9 mouse cellular contexts compared by ENCODE assay signal in the genomic region with DNA sequence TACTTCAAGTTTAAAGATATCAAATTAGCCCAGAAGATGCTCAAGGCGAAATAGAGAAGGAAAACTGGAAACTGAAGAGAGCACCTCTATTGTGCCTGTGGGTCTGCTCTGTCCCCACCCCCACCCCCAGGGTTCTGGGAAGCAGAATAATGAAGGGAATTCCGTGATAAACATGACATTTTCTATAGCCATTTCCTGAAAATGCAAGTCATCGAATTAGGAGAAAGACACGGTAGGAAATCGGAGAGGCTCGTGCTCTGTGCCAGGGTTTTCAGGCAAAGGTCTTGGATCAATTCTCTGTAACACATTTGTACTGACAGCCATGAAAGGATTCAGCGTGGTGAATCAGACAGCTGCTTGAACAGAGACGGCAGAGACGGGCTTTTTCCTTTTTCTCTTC.
DNase-seq lines count a peak whose midpoint lies in the region; ATAC-seq and TF ChIP-seq lines count a peak whose summit lies in the region.
"Had no signal": no experiment of that assay in that cellular context is flagged by ENCODE, and none has a peak within 500 bp of the region (broad histone marks: within the 10 kb centered on the region; RNA-seq: fewer than 3 reads in every experiment).

No protein-coding gene starts in this region.

- no peaks in the 10 kb centered on the region for H3K4me1 ChIP-seq in kidney, postnatal 0 days (replicated peaks; ENCODE audit: insufficient read depth, low read length)
- H3K4me1 ChIP-seq in forebrain, embryonic 16.5 days (replicated peaks; ENCODE audit: control insufficient read depth, insufficient read depth, low read length), result peaks cover 3% of the 10 kb centered on the region
- H3K4me1 ChIP-seq in midbrain, embryonic 13.5 days (replicated peaks), result peaks cover 21% of the 10 kb centered on the region

- peak overlapping the region; percentile 41 for H3K4me2 ChIP-seq in kidney, postnatal 0 days (ENCODE audit: low read length)
- H3K4me2 ChIP-seq in forebrain, embryonic 16.5 days (ENCODE audit: low read length), result peak overlapping the region; percentile 33
- peak overlapping the region; percentile 28 for H3K4me2 ChIP-seq in midbrain, embryonic 13.5 days (replicated peaks)

- peak; percentile 29 for DNase-seq in kidney, postnatal 0 days (ENCODE audit: low spot score)
- no peak for DNase-seq in kidney, postnatal 36 days
- peak; percentile 57 for DNase-seq in embryo, embryonic 10.5 days (ENCODE audit: low spot score)
- no peak for DNase-seq in T-cell, adult 2 months (ENCODE audit: low spot score)
- DNase-seq in frontal cortex, postnatal 36 days (ENCODE audit: low spot score in 2 of 2), result no peak
- DNase-seq: gastrocnemius, postnatal 10 days had no signal

- H3K36me3 ChIP-seq in kidney, postnatal 0 days (ENCODE audit: insufficient read depth, low read length), result no peaks in the 10 kb centered on the region
- H3K36me3 ChIP-seq in forebrain, embryonic 16.5 days (ENCODE audit: control insufficient read depth, insufficient read depth), result no peaks in the 10 kb centered on the region
- H3K36me3 ChIP-seq in midbrain, embryonic 13.5 days, result no peaks in the 10 kb centered on the region

- H3K9me3 ChIP-seq in kidney, postnatal 0 days (replicated peaks; ENCODE audit: low read length), result no peaks in the 10 kb centered on the region
- H3K9me3 ChIP-seq in forebrain, embryonic 16.5 days (ENCODE audit: control insufficient read depth, low read length), result no peaks in the 10 kb centered on the region
- H3K9me3 ChIP-seq in midbrain, embryonic 13.5 days, result no peaks in the 10 kb centered on the region

- ATAC-seq in kidney, postnatal 0 days (replicated peaks; ENCODE audit: low FRiP score, low read depth), result no peak
- ATAC-seq in forebrain, embryonic 16.5 days, result peak; percentile 65
- ATAC-seq in midbrain, embryonic 13.5 days, result peak; percentile 74
- no peak for ATAC-seq in megakaryocyte, adult 5-6 weeks (ENCODE audit: poor library complexity, severe bottlenecking)

- no peak overlapping the region for H3K4me3 ChIP-seq in kidney, postnatal 0 days (replicated peaks; ENCODE audit: low read depth, low read length)
- 0 out of 2 replicates have a peak overlapping the region, but pooled peaks have one; percentile 12 for H3K4me3 ChIP-seq in forebrain, embryonic 16.5 days (replicated peaks; ENCODE audit: low read length)
- H3K4me3 ChIP-seq in midbrain, embryonic 13.5 days (replicated peaks), result no peak overlapping the region; the same call in 1 of the 2 replicates

- H3K27me3 ChIP-seq in kidney, postnatal 0 days (ENCODE audit: insufficient read depth, low read length), result no peaks in the 10 kb centered on the region
- H3K27me3 ChIP-seq in forebrain, embryonic 16.5 days (replicated peaks; ENCODE audit: control insufficient read depth, insufficient read depth, low read length), result no peaks in the 10 kb centered on the region
- H3K27me3 ChIP-seq in midbrain, embryonic 13.5 days, result peaks cover 82% of the 10 kb centered on the region

- no peak overlapping the region for H3K27ac ChIP-seq in kidney, postnatal 0 days
- no peak overlapping the region for H3K27ac ChIP-seq in forebrain, embryonic 16.5 days (ENCODE audit: low read length)
- H3K27ac ChIP-seq in midbrain, embryonic 13.5 days, result no peak overlapping the region

- 25% methylated on average over 9 of the region's 9 CpGs for WGBS in kidney, postnatal 0 days
- 23% methylated on average over 9 of the region's 9 CpGs for WGBS in forebrain, embryonic 16.5 days
- 21% methylated on average over 9 of the region's 9 CpGs for WGBS in midbrain, embryonic 13.5 days

- H3K9ac ChIP-seq in kidney, postnatal 0 days (ENCODE audit: low read depth, low read length), result no peak overlapping the region
- H3K9ac ChIP-seq in forebrain, embryonic 16.5 days (replicated peaks; ENCODE audit: low read depth, low read length), result 0 out of 2 replicates have a peak overlapping the region, but pooled peaks have one; percentile 29
- H3K9ac ChIP-seq in midbrain, embryonic 13.5 days (replicated peaks), result no peak overlapping the region

- no peak for TF ChIP-seq CTCF in kidney, postnatal 0 days (IDR thresholded peaks at IDR 0.05; ENCODE audit: low read depth)

Comparison
In these comparisons a context has a peak if more than half of its experiments do, and no peak if none do; other contexts are left out.
1. DNase-seq: peak in kidney, postnatal 0 days (single experiment) and embryo, embryonic 10.5 days (single experiment); none in kidney, postnatal 36 days (0 of 2), T-cell, adult 2 months (single experiment) and frontal cortex, postnatal 36 days (0 of 2).
2. ATAC-seq: peak in forebrain, embryonic 16.5 days (single experiment) and midbrain, embryonic 13.5 days (single experiment); none in kidney, postnatal 0 days (single experiment) and megakaryocyte, adult 5-6 weeks (single experiment).
3. Peak in every context shown above with its lines, with median percentiles within 50 percentile points of each other: H3K4me2 ChIP-seq.